Mouse (Mus musculus) limb, embryonic 10.5 days (tissue): ENCODE data around the gene Ccrl2. TPM values are rescaled to one million over a fixed set of nuclear protein-coding genes. Genes with fewer than 3 reads are reported as not detected.

Experiments
- DNase-seq: peaks from one replicate; pipeline ENCODE4 v3.0.0-alpha.2; 2017; ENCODE audit warnings: low spot score
- H3K27ac ChIP-seq: fragments of 300-500 bp; sonication (generic); 2 replicates; pipeline ENCODE4 v1.5.1; 2016; ENCODE audit warnings: mild to moderate bottlenecking
- H3K27me3 ChIP-seq: fragments of 300-500 bp; sonication (generic); 2 replicates; pipeline ENCODE4 v1.6.1; 2016; ENCODE audit warnings: low read depth, mild to moderate bottlenecking; ENCODE audit not compliant: poor library complexity, severe bottlenecking
- H3K36me3 ChIP-seq: fragments of 300-500 bp; sonication (generic); 2 replicates; pipeline ENCODE4 v1.6.1; 2016; ENCODE audit warnings: mild to moderate bottlenecking, moderate library complexity
- H3K4me1 ChIP-seq: fragments of 300-500 bp; sonication (generic); 2 replicates; pipeline ENCODE4 v1.6.1; 2016
- H3K4me3 ChIP-seq: fragments of 300-500 bp; sonication (generic); 2 replicates; pipeline ENCODE4 v1.5.1; 2016; ENCODE audit warnings: mild to moderate bottlenecking, moderate library complexity
- H3K9me3 ChIP-seq: fragments of 300-500 bp; sonication (generic); replicated peaks from 2 replicates; pipeline ENCODE4 v1.6.1; 2016; ENCODE audit warnings: mild to moderate bottlenecking
- WGBS: fragments of 180-500 bp; shearing (Covaris S2); methylation state at CpG from one replicate; pipeline ENCODE4 v1.1.7; 2016; 5-methylcytosine and 5-hydroxymethylcytosine counted together
- polyA plus RNA-seq: library from polyadenylated mRNA; unstranded; fragments of >200 nt; fragmentation: Nextera tagmentation; extraction: Ambion mirVana; gene quantifications from 2 replicates; pipeline ENCODE4 v1.2.1, GENCODE M21; 2016

The Ccrl2 gene
- polyA plus RNA-seq, 1 experiment from 2014 or later, result 0.41 TPM

- Histone ChIP-seq H3K36me3 (no peaks in the 10 kb centered on the region), H3K27me3 (0 out of 2 replicates have a peak, but pooled peaks cover 9% of the 10 kb centered on the region), H3K27ac (no peak overlapping the region), H3K4me1 (peaks cover 11% of the 10 kb centered on the region), H3K9me3 (no peaks in the 10 kb centered on the region), H3K4me3 (no peak overlapping the region)
- DNase-seq, result no peak
- WGBS, result 19% methylated on average over 3 of the region's 3 CpGs
These were observed 29.8 kb upstream of the Ccrl2 start for GRCm38 (mm10) chr9:111086995-111087606.

DNA sequence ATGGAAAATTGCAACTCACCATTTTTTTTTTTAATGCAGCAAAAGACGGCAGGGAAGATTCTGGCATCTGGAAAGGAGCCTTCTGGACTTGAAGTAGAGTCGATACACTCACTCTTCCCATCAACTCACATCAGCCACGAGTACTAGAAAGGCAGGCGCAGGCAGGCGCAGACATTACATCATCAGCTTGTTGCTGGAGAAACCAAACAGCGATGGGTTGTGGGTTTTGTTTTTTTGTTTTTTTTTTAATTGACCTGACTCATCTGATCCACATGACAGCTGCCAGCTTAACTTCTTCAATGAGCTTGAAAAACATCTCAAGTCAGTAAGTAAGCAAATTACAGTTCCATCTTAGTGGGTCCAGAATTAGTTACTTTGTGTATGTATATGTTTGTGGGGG, 28.8 kb upstream of the Ccrl2 start:
- WGBS, result 79% methylated on average over 6 of the region's 6 CpGs
- H3K4me1 ChIP-seq, result peaks cover 11% of the 10 kb centered on the region

DNA sequence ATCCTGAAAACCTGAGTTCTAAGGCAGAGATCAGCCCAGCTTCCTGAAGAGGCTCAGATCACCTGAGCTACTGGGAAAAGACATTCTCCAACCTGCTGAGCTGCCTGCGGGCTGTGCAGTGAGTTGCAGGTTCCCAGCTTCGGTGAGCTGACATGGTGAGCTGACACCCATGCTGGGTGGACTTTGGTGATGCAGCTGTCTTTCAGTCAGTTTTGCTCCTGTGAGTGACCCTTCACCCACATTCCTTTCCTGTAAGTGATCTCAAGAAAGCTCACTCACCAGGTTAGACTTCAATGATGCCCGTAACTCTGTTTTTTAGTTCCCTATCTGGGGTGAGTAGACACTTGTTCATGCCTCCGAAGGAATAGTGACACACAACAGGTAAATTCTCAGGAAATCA, 28.0 kb upstream of the Ccrl2 start:
- no peak for DNase-seq
- H3K36me3 ChIP-seq, result no peaks in the 10 kb centered on the region
- 56% methylated on average over 4 of the region's 4 CpGs for WGBS
- no peak overlapping the region for H3K4me3 ChIP-seq
- no peak overlapping the region for H3K27ac ChIP-seq
- H3K27me3 ChIP-seq, result 0 out of 2 replicates have a peak, but pooled peaks cover 9% of the 10 kb centered on the region
- peaks cover 11% of the 10 kb centered on the region for H3K4me1 ChIP-seq
- H3K9me3 ChIP-seq, result no peaks in the 10 kb centered on the region

More for the DNA sequence above, 28.8 kb upstream of the Ccrl2 start:
- Histone ChIP-seq H3K36me3 (no peaks in the 10 kb centered on the region), H3K4me3 (no peak overlapping the region), H3K27ac (no peak overlapping the region), H3K9me3 (no peaks in the 10 kb centered on the region), H3K27me3 (0 out of 2 replicates have a peak, but pooled peaks cover 9% of the 10 kb centered on the region)
- no peak for DNase-seq

DNA sequence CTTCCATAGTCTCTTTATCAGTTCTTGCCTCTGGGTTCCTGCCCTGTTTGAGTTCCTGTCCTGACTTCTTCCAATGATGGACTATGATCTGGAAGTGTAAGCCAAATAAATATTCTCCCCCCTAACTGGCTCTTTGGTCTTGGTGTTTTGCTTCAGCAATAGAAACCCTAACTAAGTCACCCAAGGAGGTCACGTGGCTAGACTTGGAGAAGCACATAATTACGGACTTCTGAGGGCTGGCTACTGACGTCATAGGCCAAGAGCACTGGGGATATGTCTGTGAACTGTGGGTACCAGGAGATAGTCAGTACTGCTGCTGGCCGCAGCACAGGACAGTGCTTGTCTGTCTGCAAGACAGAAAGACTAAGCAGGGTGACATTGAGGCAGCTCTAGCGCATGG, 24.4 kb upstream of the Ccrl2 start:
- DNase-seq, result no peak
- no peak overlapping the region for H3K4me3 ChIP-seq
- no peaks in the 10 kb centered on the region for H3K4me1 ChIP-seq
- H3K27ac ChIP-seq, result no peak overlapping the region
- 84% methylated on average over 5 of the region's 5 CpGs for WGBS
- no peaks in the 10 kb centered on the region for H3K36me3 ChIP-seq
- no peaks in the 10 kb centered on the region for H3K27me3 ChIP-seq
- no peaks in the 10 kb centered on the region for H3K9me3 ChIP-seq

- no peak overlapping the region for H3K27ac ChIP-seq
- no peaks in the 10 kb centered on the region for H3K36me3 ChIP-seq
- H3K4me1 ChIP-seq, result no peaks in the 10 kb centered on the region
- WGBS, result 92% methylated on average over 8 of the region's 8 CpGs
- H3K27me3 ChIP-seq, result no peaks in the 10 kb centered on the region
- DNase-seq, result no peak
- H3K4me3 ChIP-seq, result no peak overlapping the region
- no peaks in the 10 kb centered on the region for H3K9me3 ChIP-seq
These were observed 23.5 kb upstream of the Ccrl2 start for GRCm38 (mm10) chr9:111080801-111081200.

GRCm38 (mm10) chr9:111077745-111078144, 20.4 kb upstream of the Ccrl2 start:
- Histone ChIP-seq H3K4me3 (no peak overlapping the region), H3K36me3 (no peaks in the 10 kb centered on the region), H3K27me3 (no peaks in the 10 kb centered on the region), H3K9me3 (no peaks in the 10 kb centered on the region; the same call in 1 of the 2 replicates), H3K27ac (no peak overlapping the region), H3K4me1 (no peaks in the 10 kb centered on the region)
- 68% methylated on average over 5 of the region's 5 CpGs for WGBS
- no peak for DNase-seq

DNA sequence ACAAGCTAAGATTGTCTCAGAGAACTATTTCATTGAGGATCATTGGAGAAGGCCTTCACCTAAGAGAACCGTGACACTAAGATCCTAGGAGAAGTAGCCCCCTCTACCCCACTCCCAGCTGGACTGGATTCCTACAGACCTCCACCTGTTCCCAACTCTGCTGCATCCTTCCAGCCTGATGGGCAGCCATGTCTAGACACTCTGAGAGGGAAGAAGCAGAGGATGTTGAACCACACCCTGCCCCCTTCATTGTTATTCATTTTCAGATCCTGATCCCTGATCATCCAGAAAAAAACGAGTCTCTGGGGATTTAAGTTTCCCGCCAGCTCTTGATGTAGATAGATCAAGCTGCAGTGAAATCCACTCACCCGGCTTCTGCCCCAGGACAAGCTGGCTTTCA, 15.7 kb upstream of the Ccrl2 start:
- H3K9me3 ChIP-seq, result no peaks in the 10 kb centered on the region; the same call in 1 of the 2 replicates

GRCm38 (mm10) chr9:111072175-111072574, 14.9 kb upstream of the Ccrl2 start:
- no peaks in the 10 kb centered on the region; the same call in 1 of the 2 replicates for H3K9me3 ChIP-seq
- H3K27me3 ChIP-seq, result no peaks in the 10 kb centered on the region
- no peak overlapping the region for H3K27ac ChIP-seq
- no peak overlapping the region for H3K4me3 ChIP-seq
- no peak for DNase-seq
- no peaks in the 10 kb centered on the region for H3K36me3 ChIP-seq
- 69% methylated on average over 7 of the region's 7 CpGs for WGBS
- peaks cover 33% of the 10 kb centered on the region for H3K4me1 ChIP-seq

More for the DNA sequence above, 15.7 kb upstream of the Ccrl2 start:
- Histone ChIP-seq H3K27ac (no peak overlapping the region), H3K4me1 (peaks cover 33% of the 10 kb centered on the region), H3K36me3 (no peaks in the 10 kb centered on the region), H3K27me3 (no peaks in the 10 kb centered on the region), H3K4me3 (no peak overlapping the region)
- no peak for DNase-seq
- WGBS, result 84% methylated on average over 4 of the region's 4 CpGs

DNA sequence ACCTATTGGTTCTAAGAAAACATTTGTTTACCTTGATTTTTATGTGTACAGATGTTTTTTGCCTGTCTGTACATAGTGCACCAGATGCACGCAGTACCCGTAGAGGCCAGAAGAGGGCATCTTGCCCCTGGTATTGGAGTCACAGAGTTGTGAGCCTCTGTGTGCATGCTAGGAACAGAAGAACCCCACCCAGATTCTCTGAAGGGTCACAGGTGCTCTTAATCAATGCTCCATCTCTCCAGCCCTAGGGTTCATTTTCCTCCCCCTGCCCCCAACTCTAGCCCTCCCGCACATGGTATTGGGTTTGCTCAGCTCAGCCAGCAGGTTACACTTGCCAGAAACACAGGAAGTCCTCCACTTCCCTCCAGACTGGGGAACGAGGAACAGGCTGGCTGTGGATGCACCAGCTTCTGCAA, 13.2 kb upstream of the Ccrl2 start:
- 23% methylated on average over 4 of the region's 4 CpGs for WGBS

DNA sequence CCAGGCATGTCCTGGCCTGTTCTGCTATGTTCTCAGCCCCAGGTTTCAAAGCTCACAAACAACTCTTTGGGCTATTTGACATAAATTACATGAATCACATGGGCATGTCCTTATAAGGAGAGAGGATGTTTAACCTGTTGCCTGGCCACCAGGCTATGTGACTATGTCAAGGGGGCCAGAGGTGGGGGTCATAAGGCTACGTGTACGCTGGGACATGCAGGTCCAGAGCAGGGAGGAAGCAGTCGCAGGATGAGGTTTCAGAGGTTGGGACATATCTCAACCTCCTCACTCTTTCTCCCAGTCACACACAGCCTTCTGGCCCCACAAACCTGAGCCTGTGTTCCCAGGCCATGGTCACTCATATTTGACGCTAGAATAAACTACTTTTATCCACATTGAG, 9.7 kb upstream of the Ccrl2 start:
- WGBS, result 88% methylated on average over 4 of the region's 4 CpGs
- H3K27ac ChIP-seq, result no peak overlapping the region

More for the DNA sequence above, 13.2 kb upstream of the Ccrl2 start:
- DNase-seq, result peak; percentile 80
- Histone ChIP-seq H3K27ac (no peak overlapping the region), H3K9me3 (no peaks in the 10 kb centered on the region; the same call in 1 of the 2 replicates), H3K27me3 (no peaks in the 10 kb centered on the region), H3K4me3 (no peak overlapping the region), H3K36me3 (no peaks in the 10 kb centered on the region), H3K4me1 (peaks cover 33% of the 10 kb centered on the region)

DNA sequence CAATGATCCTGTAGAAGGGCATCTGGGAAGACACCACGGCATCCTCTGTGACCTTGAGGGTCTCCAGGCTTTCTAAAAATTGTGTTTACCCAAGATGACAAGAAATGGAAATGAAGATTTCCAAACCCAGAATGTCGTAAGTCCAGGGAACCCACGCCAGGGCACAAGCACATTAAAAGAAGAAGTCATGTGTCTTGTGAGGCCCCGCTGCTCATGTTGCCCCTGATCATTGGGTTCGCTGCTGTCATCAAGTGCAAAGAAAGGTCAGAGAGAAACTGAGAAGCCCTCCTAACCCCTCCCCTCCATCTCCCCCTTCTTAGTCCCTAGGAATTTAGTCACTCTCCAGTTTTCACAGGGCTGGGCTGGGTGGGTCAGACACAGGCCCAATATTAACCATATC, 5.5 kb upstream of the Ccrl2 start:
- Histone ChIP-seq H3K4me1 (0 out of 2 replicates have a peak, but pooled peaks cover 3% of the 10 kb centered on the region), H3K9me3 (no peaks in the 10 kb centered on the region), H3K4me3 (no peak overlapping the region), H3K27ac (no peak overlapping the region), H3K36me3 (no peaks in the 10 kb centered on the region), H3K27me3 (no peaks in the 10 kb centered on the region)
- DNase-seq, result no peak
- WGBS, result 83% methylated on average over 5 of the region's 5 CpGs

More for the DNA sequence above, 9.7 kb upstream of the Ccrl2 start:
- H3K4me1 ChIP-seq, result peaks cover 33% of the 10 kb centered on the region
- DNase-seq, result no peak
- H3K9me3 ChIP-seq, result no peaks in the 10 kb centered on the region
- no peaks in the 10 kb centered on the region for H3K36me3 ChIP-seq
- no peak overlapping the region for H3K4me3 ChIP-seq
- H3K27me3 ChIP-seq, result no peaks in the 10 kb centered on the region

DNA sequence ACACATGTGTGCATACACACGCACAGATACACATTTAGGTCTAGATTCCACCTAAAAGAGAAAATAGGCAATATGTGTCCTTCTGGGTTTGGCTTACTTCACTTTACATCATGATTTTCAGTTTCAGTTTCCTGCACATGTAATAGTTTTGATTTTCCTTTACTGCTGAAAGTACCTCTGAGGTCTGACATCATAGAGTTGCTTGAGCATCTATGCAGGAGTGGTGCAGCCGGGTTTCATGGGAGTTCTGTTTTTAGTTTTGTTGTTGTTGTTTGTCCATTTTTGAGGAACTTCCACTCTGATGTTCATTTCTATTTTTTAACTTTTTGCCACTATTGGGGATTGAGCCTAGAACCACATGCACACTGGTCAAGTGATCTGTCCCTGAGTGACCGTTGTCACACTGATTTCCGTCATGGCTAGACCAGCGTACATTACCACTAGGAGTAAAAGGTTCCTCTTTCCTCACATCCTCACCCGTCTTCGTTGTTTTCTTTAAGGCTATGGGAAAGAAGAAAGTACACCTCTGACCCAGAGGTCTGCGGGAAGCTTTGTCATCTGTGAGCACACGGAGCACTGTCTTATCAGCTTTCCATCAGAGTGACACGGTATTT, 1.7 kb upstream of the Ccrl2 start:
- Histone ChIP-seq H3K27ac (no peak overlapping the region), H3K4me1 (peaks cover 27% of the 10 kb centered on the region), H3K27me3 (no peaks in the 10 kb centered on the region), H3K9me3 (no peaks in the 10 kb centered on the region), H3K4me3 (no peak overlapping the region), H3K36me3 (no peaks in the 10 kb centered on the region)
- DNase-seq, result no peak
- 71% methylated on average over 10 of the region's 10 CpGs for WGBS

DNA sequence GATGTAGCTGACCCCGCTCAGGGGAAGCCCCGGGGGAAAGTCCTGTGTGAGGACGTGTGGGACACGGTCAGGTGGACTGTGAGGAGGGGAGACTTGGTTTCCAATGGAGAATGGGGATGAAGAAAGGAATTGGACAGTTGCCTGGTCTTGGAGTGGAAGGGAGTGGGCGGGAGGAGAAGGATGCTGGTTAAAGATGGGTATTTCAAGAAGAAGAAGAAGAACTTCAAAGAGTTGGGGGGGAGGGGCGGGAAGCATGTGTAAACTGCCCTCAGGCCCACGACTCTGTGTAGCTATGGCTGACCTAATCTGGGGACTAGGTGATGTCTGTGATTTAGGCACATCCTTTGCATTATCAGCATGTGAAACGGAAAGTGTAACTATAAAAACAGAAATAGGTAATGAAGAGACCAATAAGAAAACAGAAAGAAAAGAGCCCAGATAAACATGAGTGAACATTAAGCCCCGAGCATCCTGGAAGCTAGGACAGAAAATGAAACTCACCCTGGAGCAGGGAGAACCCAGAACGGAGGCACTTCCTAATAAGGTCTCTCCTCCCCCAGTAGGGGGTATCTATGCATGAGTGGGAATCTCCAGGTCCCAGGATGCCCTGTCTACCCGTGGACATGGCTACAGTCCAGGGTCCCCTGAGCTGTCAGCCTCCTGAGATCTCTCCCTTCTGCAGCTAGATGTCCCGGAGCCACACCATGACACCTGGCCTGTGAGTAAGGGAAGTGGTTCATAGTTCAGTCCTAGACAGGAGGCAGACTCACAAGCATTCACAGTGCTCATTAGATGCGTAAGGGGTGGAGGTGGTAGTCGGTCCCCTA, 438 bp upstream of the Ccrl2 start:
- Histone ChIP-seq H3K9me3 (no peaks in the 10 kb centered on the region), H3K4me1 (peaks cover 25% of the 10 kb centered on the region), H3K36me3 (no peaks in the 10 kb centered on the region), H3K27ac (no peak overlapping the region), H3K4me3 (no peak overlapping the region; the same call in 1 of the 2 replicates), H3K27me3 (no peaks in the 10 kb centered on the region)
- WGBS, result 66% methylated on average over 14 of the region's 14 CpGs
- no peak for DNase-seq
